Mouse (Mus musculus): ENCODE results near the gene Hspb2. TPM values are rescaled to one million over a fixed set of nuclear protein-coding genes. Genes with fewer than 3 reads are reported as not detected.
A peak's percentile ranks its signal among the peaks of the same experiment; 100 is the strongest.

Hspb2 gene
- total RNA-seq, 2 experiments from 2014 or later: 0.67 to 1.9 TPM

DNA sequence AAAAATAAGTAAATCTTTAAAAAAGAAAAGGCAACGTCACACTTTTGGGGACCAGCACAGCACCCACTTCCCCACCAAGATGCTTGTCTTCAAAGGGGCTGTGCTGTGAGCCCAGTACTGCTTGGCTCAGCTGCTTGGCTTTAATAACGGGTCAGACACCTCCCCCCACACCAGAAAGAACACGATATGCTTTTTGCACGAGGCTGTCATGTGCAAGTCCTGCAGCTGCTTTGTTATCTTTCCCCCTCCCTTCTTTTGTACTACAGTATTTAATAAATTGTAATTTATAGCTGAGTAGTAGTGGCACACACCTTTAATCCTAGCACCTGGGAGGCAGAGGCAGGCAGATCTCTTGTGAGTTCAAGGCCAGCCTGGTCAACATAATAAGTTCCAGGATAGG lies 33.3 kb downstream of the Hspb2 start:
- no peak for DNase-seq (ENCODE audit: low spot score in 2 of 2)

DNA sequence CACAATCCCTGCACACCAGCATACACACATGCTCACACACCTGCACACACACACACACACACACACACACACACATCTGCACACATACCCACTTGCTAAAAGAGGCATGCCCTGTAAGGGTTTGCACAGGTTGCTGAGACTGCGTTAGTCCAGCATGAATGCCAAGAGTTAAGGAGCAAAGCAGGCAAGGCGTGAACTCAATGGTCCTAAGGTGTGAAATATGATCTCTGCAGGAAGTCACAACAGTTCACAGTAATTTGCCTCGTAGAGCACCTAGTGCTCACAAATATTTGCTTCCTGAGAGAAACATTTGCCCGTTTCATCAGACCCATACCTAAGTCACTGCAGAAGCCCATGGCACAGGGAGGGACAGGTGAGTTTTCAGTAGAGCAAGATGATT lies 38.0 kb downstream of the Hspb2 start:
- DNase-seq (ENCODE audit: low spot score in 2 of 2): no peak

DNA sequence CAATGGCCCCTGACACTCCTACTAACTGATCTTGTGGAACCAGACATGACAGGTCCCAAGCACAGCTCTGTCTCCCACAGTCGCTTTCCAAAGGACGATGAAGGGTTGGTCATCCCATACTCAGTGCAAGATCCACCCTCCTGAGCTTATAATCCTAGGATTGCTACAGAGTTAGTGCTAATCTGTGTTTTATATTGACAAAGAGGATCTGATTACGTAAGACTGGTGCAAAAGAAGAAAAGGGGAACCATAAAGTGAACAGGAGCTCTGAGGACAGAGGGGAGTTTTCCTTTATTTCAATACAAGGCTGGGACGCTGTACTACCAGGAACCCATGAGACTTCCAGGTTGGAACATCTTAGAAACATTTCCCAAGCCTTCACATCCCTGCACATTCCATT lies 40.8 kb downstream of the Hspb2 start:
- DNase-seq (ENCODE audit: low spot score in 2 of 2): no peak

DNA sequence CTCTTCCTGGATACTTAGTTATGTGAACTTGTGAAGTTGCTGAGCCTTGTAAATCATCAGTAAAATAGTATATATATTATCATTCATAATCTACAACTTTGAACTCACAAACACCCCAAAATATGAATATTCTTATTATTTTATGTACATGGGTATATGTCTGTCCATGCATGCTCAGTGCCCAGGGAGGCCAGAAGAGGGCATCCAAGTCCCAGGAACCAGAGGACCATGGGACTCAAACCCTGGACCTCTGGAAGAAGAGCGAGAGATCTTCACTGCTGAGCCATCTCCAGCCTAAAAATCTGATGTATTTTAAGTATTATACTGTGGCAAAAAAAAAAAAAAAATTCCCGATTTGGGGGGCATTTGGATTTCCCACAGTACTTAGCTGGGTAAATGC lies 43.0 kb downstream of the Hspb2 start:
- peak in 1 of 2 experiments; percentile 35 for DNase-seq (ENCODE audit: low spot score in 2 of 2)

DNA sequence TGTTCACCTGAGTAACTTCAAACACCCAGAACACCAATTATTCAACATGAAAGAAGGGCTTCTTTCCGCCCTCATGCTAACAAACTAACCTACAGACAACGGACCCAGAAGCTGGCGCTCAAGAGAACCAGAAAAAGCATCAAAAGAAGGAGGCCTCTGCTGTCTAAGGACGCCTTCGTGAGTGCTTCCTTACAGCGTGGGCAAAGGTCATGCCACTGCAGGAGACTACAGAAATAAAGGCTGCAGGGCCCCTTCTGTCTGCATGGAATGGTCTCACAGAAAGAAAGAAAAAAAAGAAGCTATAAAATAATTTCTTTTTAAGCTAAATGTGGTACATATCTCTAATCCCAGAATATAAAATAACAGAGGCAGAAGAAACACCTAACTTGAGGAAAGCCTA lies 47.2 kb downstream of the Hspb2 start:
- DNase-seq (ENCODE audit: low spot score in 2 of 2): no peak

Other genes with a start within 250 kb of the Hspb2 start
- gene Pts, start 223.6 kb downstream of the Hspb2 start, total RNA-seq (2021): 10 to 100 TPM; 30.7 to 36.7 TPM
- 10 to 100 TPM; 25.1 to 27.9 TPM for gene Il18, start 197.5 kb downstream of the Hspb2 start, total RNA-seq (2021)
- 1 to 10 TPM; 4.0 to 4.1 TPM for gene Bco2, start 197.2 kb downstream of the Hspb2 start, total RNA-seq (2021)
- gene Tex12, start 191.0 kb downstream of the Hspb2 start, total RNA-seq (2021): not detected
- gene Sdhd, start 148.5 kb downstream of the Hspb2 start, total RNA-seq (2021): 100 to 1,000 TPM; 118 to 124 TPM
- gene Timm8b, start 148.4 kb downstream of the Hspb2 start, total RNA-seq (2021): 100 to 1,000 TPM; 212 to 222 TPM
- gene Pih1d2, start 135.0 kb downstream of the Hspb2 start, total RNA-seq (2021): 1 to 10 TPM; 2.3 to 2.8 TPM
- 10 to 100 TPM; 18.3 to 19.5 TPM for gene Nkapd1, start 134.9 kb downstream of the Hspb2 start, total RNA-seq (2021)
- 100 to 1,000 TPM; 122 to 124 TPM for gene Dlat, start 92.6 kb downstream of the Hspb2 start, total RNA-seq (2021)
- gene Dixdc1, start 12.8 kb downstream of the Hspb2 start, total RNA-seq (2021): 10 to 100 TPM; 77.1 to 84.1 TPM
- 1 to 10 TPM; 1.2 to 1.5 TPM for gene 2310030G06Rik, start 5.8 kb downstream of the Hspb2 start, total RNA-seq (2021)
- gene Cryab, start 1.0 kb downstream of the Hspb2 start, total RNA-seq (2021): 100 to 1,000 TPM; 171 to 201 TPM
- gene Fdxacb1, start 15.9 kb upstream of the Hspb2 start, total RNA-seq (2021): 1 to 10 TPM; 5.2 to 5.9 TPM
- 10 to 100 TPM; 27.3 to 28.0 TPM for gene Alg9, start 22.7 kb upstream of the Hspb2 start, total RNA-seq (2021)
- 10 to 100 TPM; 27.4 to 32.7 TPM for gene 1110032A03Rik, start 23.2 kb upstream of the Hspb2 start, total RNA-seq (2021)
- gene Ppp2r1b, start 92.9 kb upstream of the Hspb2 start, total RNA-seq (2021): 10 to 100 TPM; 17.4 to 17.7 TPM

Measured in layer of hippocampus, adult 18-20 months (tissue).